Mouse (Mus musculus) heart, adult 11 months (tissue): ENCODE measurements around the gene Ctcf.

Experiments used
- DNase-seq: peaks from one replicate; pipeline ENCODE4 v3.0.0; 2022

Gene Ctcf

DNA sequence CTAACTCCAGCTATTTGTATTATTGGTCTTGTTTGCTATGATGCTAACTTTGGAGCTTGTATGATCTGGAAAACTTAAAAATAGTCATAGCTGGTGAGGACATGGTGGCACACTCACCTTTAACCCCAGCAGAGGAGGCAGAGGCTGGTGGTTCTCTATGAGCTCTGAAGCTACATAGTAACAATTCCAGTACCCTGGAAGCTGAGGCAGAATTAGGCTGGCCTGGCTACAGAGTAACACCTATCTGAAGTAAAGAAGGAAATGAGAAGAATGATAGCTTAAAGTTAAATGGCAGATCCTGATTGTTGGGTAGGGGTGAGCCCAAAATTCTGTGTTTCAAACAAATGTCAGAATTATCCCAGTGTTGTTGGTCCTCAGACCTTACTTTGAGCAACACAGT lies 21.3 kb downstream of the Ctcf start:
- peak; percentile 79 for DNase-seq

GRCm38 (mm10) chr8:105661167-105661566 lies 24.8 kb downstream of the Ctcf start:
- peak; percentile 83 for DNase-seq

DNA sequence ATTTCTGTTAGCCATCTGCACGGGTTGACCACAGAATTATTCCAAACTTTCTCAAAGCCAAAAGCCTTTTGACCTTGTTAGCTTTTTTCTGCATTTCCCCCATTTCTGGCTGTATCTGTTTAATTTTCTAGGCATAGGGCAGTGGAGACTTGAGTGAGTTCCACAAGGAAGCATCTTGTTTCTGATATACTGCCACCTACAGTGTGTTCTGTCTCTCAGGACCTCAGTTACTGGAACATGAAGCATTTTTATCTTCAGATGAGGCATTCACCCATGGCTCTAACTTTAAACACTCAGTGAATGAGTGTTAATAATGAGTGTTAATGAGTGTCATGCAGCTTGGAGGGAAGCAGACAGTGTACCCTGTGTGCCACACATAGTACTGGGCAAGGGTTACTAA lies 41.5 kb downstream of the Ctcf start:
- DNase-seq, result peak; percentile 55

GRCm38 (mm10) chr8:105685325-105685724 lies 49.0 kb downstream of the Ctcf start:
- no peak for DNase-seq

DNA sequence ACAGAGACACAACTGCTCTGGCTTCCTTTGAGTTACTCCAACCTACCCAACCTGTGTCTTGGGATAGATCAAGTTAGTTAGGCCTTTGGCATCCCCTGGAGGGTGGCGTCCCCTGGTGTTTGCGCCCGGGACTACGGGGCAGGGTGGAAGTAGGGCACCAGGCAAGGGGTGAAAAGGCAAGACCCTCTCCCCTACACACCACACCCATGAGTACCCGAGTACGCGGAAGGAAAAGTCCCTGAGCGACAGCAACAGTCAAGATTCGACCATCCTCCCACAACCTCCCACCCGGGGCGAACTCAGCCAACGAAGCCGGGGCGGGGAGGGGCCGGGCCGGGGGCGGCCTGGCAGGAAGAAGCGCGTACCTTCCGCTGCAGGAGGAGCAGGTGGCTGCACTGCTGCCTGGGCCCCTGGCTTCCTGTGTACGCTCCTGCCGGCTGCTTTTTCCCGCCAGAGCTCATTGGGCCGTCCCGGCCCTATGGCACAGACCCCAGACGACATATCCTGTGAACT lies 49.5 kb downstream of the Ctcf start, which contains the start of gene Carmil2:
TSS of gene Carmil2 (plus strand) at position 479 of the 513 bp plus-strand sequence.
- peak; percentile 96 for DNase-seq

- peak; percentile 89 for DNase-seq
These were observed 50.2 kb downstream of the Ctcf start for GRCm38 (mm10) chr8:105686551-105686950.

- no peak for DNase-seq
These were observed 51.1 kb downstream of the Ctcf start for GRCm38 (mm10) chr8:105687512-105687911.

GRCm38 (mm10) chr8:105688242-105688752 lies 51.9 kb downstream of the Ctcf start:
- DNase-seq, result peak; percentile 83

GRCm38 (mm10) chr8:105689256-105689982 lies 53.1 kb downstream of the Ctcf start:
- peak; percentile 89 for DNase-seq

DNA sequence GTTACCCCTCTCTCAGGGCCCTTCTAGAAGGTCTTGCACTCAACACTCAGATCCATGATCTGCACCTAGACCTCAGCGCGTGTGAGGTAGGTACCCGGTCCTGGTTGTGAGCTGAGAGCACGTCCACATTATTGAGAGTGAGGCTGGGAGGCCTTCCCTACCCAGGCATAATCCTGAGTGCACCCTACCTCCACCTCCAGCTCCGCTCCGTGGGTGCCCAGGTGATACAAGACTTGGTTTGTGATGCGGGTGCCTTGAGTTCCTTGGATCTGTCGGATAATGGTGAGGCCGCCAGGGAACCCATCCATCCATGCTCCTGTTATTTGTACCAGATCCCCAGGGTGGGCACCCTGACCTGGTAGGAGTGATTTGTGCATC lies 53.6 kb downstream of the Ctcf start:
- DNase-seq, result peak; percentile 85

- DNase-seq, result peak; percentile 88
These were observed 54.6 kb downstream of the Ctcf start for GRCm38 (mm10) chr8:105690978-105691377.

GRCm38 (mm10) chr8:105692449-105693182 lies 56.2 kb downstream of the Ctcf start:
- peak; percentile 86 for DNase-seq

DNA sequence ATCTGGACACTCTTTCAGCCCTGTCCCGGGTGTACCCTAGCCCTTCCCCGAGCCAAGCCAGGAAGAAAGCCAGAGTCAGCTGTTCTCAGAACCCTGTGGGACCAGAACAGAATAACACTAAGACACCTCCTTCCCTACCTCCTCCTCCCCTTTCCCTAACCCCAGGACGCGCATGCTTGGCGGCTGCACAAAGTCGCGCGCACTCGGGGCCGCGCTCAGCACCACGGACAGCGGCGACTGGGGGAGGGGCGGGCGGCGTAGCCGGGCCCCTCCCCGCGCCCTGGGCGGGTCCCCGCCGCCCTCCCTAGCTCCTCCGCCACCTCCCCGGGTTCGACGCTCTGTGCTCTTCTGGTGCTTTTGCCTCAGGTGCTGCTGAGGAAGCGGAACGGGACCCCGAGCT lies 57.3 kb downstream of the Ctcf start:
- peak; percentile 95 for DNase-seq

DNA sequence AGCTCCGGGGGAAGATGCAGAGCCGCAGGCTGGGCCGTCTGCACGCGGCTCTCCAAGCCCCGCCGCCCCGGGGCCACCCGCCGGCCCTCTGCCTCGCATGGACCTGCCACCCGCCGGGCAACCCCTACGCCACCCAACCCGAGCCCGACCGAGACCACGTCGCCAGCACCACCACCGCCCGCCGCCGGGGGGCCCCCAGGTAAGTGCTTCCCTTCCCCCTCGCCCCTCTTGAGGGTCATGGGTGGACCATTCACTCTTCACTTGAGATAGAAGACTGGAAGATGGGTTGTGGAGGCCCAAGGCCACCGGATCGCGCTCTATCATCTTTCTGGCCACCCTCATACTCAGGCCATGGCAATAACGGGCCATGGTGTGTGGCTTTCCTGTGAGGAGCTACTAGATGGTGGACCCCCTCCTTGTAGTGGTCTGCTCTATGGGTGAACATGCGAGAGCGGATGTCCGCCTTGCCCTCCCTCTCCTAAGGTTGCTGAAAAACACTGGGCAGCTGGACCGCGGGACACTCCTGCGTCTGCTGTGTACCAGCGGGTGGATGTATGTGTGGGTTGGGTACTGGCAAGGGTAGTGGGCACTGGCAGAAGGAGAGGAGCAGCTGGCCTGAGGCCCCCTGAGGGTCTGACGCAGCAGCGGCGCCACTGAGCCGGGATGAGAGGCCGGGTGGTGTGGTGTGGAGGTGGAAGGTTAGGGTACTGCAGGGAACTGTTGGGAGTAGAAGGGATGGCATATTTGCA lies 57.9 kb downstream of the Ctcf start:
- peak; percentile 90 for DNase-seq

DNA sequence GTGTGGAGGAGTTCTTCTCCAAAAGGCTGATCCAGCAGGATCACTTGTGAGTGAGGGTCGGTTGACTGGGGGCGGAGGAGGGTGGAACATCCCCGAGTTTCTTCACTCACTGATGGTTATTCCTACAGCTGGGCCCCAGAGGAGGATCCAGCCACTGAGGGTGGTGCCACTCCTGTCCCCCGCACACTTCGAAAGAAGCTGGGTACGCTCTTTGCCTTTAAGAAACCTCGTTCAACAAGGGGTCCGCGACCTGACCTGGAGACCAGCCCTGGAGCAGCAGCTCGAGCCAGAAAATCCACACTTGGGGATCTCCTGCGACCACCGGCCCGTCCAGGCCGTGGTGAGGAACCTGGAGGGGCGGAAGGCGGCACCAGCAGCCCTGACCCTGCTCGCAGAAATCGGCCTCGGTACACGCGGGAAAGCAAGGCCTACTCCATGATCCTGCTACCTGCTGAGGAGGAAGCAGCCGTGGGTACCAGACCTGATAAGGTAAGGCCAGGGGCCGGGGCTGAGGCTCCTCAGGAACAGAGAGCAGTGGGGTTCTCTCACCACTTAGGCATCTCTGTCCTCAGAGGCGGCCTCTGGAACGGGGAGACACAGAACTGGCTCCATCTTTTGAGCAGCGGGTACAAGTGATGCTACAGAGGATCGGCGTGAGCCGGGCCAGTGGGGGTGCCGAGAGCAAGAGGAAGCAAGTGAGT lies 58.9 kb downstream of the Ctcf start:
- peak; percentile 90 for DNase-seq

- peak; percentile 90 for DNase-seq
These were observed 60.9 kb downstream of the Ctcf start for GRCm38 (mm10) chr8:105697196-105697780.

DNA sequence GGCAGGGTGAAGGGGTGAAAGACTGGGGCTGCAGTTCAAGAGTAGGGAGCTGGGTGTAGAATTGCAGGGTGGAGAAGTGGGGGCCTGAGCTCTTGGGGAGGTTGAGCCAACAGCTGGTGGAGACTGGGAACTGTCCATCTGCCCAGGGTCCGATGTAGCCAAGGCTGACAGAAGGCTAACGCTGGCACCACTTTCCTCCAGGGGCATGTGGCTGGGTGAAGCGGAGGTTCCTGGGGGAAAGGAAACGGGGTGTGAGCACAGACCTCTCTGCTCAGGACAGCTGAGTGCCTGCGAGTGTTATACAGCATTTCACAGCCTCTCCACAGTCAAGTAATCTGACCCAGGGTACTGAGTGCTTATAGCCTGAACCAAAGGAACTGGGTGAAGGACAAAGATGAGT lies 62.4 kb downstream of the Ctcf start:
- peak; percentile 81 for DNase-seq

DNA sequence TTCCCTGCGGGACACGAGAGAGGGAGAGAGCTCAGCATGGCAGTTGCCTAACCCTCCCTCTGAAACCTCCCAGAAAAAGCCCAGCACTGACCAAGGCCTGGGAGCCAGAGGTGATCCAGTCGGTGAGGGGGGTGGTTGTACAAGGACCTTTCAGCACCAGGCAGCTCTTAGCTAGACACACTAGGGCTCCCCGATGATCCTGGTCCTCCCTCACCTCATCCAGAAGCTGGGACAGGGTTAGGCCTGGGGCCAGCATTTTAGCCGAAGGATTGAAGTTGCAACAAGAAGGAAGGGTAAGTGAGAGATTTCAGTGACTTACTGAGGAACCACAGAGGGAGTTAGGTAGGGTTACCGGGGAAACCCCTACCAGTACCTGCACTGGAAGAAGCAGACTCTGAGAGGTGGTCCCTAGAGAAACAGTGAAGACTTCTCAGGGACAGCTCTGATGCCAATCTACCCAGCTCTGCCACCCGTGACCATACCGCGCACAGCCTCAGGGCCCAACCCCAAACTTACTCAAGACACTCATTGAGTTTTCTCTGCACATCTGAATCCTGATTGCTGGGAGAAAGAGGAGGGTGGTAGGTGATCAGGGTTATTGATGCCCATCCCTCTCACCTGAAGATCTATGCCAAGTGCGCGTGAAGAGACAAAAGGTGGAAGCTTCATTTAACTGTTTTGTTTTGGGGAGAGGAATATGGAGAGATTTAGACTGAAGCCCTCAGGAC lies 63.3 kb downstream of the Ctcf start:
- DNase-seq, result peak; percentile 88

- no peak for DNase-seq
These were observed 64.2 kb downstream of the Ctcf start for GRCm38 (mm10) chr8:105700566-105700965.

DNA sequence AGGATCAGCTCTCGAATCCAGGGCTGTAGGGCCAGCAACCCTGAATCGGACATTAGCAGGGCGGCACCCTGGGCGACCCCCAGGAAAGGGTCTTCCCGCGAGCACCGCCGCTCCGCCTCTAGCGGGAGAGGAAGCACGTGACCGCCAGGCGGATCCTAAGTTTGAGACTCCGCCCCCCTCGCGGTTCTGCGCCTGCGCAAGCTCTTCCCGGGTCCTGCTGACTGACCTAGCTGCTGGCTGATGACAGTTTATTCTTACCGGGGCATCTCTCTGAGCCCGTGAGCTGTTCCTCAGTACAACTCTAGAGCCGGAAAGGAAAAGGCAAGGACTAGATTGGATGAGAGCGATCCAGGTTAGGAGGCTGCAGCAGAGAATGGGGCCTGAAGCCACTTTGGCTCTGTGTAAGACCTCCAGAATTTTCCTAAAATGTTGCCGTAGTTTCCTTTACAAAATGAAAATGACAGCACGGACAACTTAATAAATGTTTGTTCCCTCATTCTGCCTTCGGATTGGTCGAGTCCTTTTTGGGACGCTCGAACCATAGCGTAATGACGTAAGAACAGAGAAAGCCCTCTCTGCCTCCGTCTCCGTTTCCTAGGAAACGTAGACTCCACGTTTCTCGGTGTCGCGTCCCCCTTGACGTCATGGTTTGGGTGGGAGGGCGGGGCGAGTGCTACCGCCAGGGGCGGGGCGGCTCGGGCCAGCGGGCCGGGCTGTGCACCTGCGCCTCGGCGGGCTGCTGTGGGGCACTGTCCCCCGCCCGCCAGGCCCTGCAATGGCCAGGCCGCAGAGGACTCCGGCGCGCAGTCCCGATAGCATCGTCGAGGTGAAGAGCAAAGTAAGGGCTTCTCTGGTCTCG lies 64.8 kb downstream of the Ctcf start, which contains the start of the genes Acd and Pard6a:
TSS of gene Acd (minus strand) at position 137 of the 859 bp plus-strand sequence.
TSS of gene Pard6a (plus strand) at position 183 of the 859 bp plus-strand sequence.
- DNase-seq, result peak; percentile 100
